Mouse (Mus musculus) CH12.LX (cell line): Measurements from ENCODE around the gene Zfp870. TPM values are rescaled to one million over a fixed set of nuclear protein-coding genes. Genes with fewer than 3 reads are reported as not detected.

Source experiments
- polyA plus RNA-seq: library from polyadenylated mRNA; unstranded; fragments of >175 nt; gene quantifications from 2 replicates; pipeline ENCODE4 v1.2.1, GENCODE M21; 2012; ENCODE audit warnings: low read depth; ENCODE audit not compliant: insufficient read length
- total RNA-seq, 2 experiments: library from RNA; depleted of rRNA; stranded (reverse); fragments of 300-350 nt in 1 of 2; fragments of >200 nt in 1 of 2; gene quantifications; 2 replicates each; pipeline ENCODE4 v1.2.3; 2012 to 2014

Gene Zfp870
- total and polyA plus RNA-seq, 3 experiments, result 3.4 to 10.4 (median 5.8) TPM

Other genes starting within 250 kb of the Zfp870 start
- 0.08 TPM in 2 replicates for gene Cyp4f40, start 232.7 kb downstream of the Zfp870 start, total RNA-seq (2012; rRNA removed)
- 0.09 and 0.40 TPM in 2 replicates for gene Cyp4f40, start 232.7 kb downstream of the Zfp870 start, total RNA-seq (2014; rRNA removed)
- 0.44 and 0.53 TPM in 2 replicates for gene Cyp4f40, start 232.7 kb downstream of the Zfp870 start, polyA plus RNA-seq
- gene Cyp4f15, start 206.0 kb downstream of the Zfp870 start, total RNA-seq (2012; rRNA removed), result not detected in 2 replicates
- gene Cyp4f15, start 206.0 kb downstream of the Zfp870 start, total RNA-seq (2014; rRNA removed), result not detected in 2 replicates
- not detected in 2 replicates for gene Cyp4f15, start 206.0 kb downstream of the Zfp870 start, polyA plus RNA-seq
- gene Zfp871, start 103.4 kb downstream of the Zfp870 start, total RNA-seq (2012; rRNA removed), result 9.8 and 11.3 TPM in 2 replicates
- 9.0 and 9.3 TPM in 2 replicates for gene Zfp871, start 103.4 kb downstream of the Zfp870 start, total RNA-seq (2014; rRNA removed)
- gene Zfp871, start 103.4 kb downstream of the Zfp870 start, polyA plus RNA-seq, result 10.6 and 13.4 TPM in 2 replicates
- 1.1 and 1.7 TPM in 2 replicates for gene Zfp811, start 81.7 kb downstream of the Zfp870 start, total RNA-seq (2012; rRNA removed)
- 5.0 and 6.6 TPM in 2 replicates for gene Zfp811, start 81.7 kb downstream of the Zfp870 start, total RNA-seq (2014; rRNA removed)
- gene Zfp811, start 81.7 kb downstream of the Zfp870 start, polyA plus RNA-seq, result 3.4 and 4.1 TPM in 2 replicates
- 4.7 and 6.2 TPM in 2 replicates for gene Zfp799, start 61.4 kb downstream of the Zfp870 start, total RNA-seq (2012; rRNA removed)
- 6.5 and 9.0 TPM in 2 replicates for gene Zfp799, start 61.4 kb downstream of the Zfp870 start, total RNA-seq (2014; rRNA removed)
- 9.4 and 9.5 TPM in 2 replicates for gene Zfp799, start 61.4 kb downstream of the Zfp870 start, polyA plus RNA-seq
- not detected in 2 replicates for gene Cyp4f14, start 25.7 kb upstream of the Zfp870 start, total RNA-seq (2012; rRNA removed)
- gene Cyp4f14, start 25.7 kb upstream of the Zfp870 start, total RNA-seq (2014; rRNA removed), result not detected in 2 replicates
- gene Cyp4f14, start 25.7 kb upstream of the Zfp870 start, polyA plus RNA-seq, result not detected in 2 replicates
- gene Cyp4f13, start 55.8 kb upstream of the Zfp870 start, total RNA-seq (2012; rRNA removed), result 13.1 and 18.6 TPM in 2 replicates
- 9.7 and 11.9 TPM in 2 replicates for gene Cyp4f13, start 55.8 kb upstream of the Zfp870 start, total RNA-seq (2014; rRNA removed)
- gene Cyp4f13, start 55.8 kb upstream of the Zfp870 start, polyA plus RNA-seq, result 12.2 and 18.5 TPM in 2 replicates
- gene Zfp472, start 74.2 kb upstream of the Zfp870 start, total RNA-seq (2012; rRNA removed), result 9.7 and 12.9 TPM in 2 replicates
- 27.8 and 31.5 TPM in 2 replicates for gene Zfp472, start 74.2 kb upstream of the Zfp870 start, total RNA-seq (2014; rRNA removed)
- 12.4 and 13.6 TPM in 2 replicates for gene Zfp472, start 74.2 kb upstream of the Zfp870 start, polyA plus RNA-seq
- 4.2 and 4.5 TPM in 2 replicates for gene Zfp952, start 101.5 kb upstream of the Zfp870 start, total RNA-seq (2012; rRNA removed)
- gene Zfp952, start 101.5 kb upstream of the Zfp870 start, total RNA-seq (2014; rRNA removed), result 5.7 TPM in 2 replicates
- gene Zfp952, start 101.5 kb upstream of the Zfp870 start, polyA plus RNA-seq, result 4.3 and 5.5 TPM in 2 replicates
- gene Zfp763, start 141.8 kb upstream of the Zfp870 start, total RNA-seq (2012; rRNA removed), result 3.1 and 3.2 TPM in 2 replicates
- 5.7 and 6.0 TPM in 2 replicates for gene Zfp763, start 141.8 kb upstream of the Zfp870 start, total RNA-seq (2014; rRNA removed)
- gene Zfp763, start 141.8 kb upstream of the Zfp870 start, polyA plus RNA-seq, result 2.9 and 3.7 TPM in 2 replicates
- not detected in 2 replicates for gene 4921501E09Rik, start 176.4 kb upstream of the Zfp870 start, total RNA-seq (2012; rRNA removed)
- gene 4921501E09Rik, start 176.4 kb upstream of the Zfp870 start, total RNA-seq (2014; rRNA removed), result not detected in 2 replicates
- not detected in 2 replicates for gene 4921501E09Rik, start 176.4 kb upstream of the Zfp870 start, polyA plus RNA-seq
- gene Zfp563, start 197.7 kb upstream of the Zfp870 start, total RNA-seq (2012; rRNA removed), result 3.5 and 4.1 TPM in 2 replicates
- 4.1 and 4.5 TPM in 2 replicates for gene Zfp563, start 197.7 kb upstream of the Zfp870 start, total RNA-seq (2014; rRNA removed)
- gene Zfp563, start 197.7 kb upstream of the Zfp870 start, polyA plus RNA-seq, result 1.9 and 3.7 TPM in 2 replicates
- gene Morc2b, start 248.0 kb upstream of the Zfp870 start, total RNA-seq (2012; rRNA removed), result not detected in 2 replicates
- gene Morc2b, start 248.0 kb upstream of the Zfp870 start, total RNA-seq (2014; rRNA removed), result not detected in 2 replicates
- gene Morc2b, start 248.0 kb upstream of the Zfp870 start, polyA plus RNA-seq, result not detected in 2 replicates